Mouse (Mus musculus) liver, embryonic 11.5 days (tissue): ENCODE results near the gene Fez2. TPM values are rescaled to one million over a fixed set of nuclear protein-coding genes. Genes with fewer than 3 reads are reported as not detected.
A peak's percentile ranks its signal among the peaks of the same experiment; 100 is the strongest.

Experiments used
- ATAC-seq: fragments of 200-750 bp; cut with Nextera tagmentation; replicated peaks from 2 replicates; pipeline ENCODE4 v1.8.0; 2017; ENCODE audit warnings: moderate number of reproducible peaks, mild to moderate bottlenecking, moderate TSS enrichment, moderate library complexity; ENCODE audit not compliant: low FRiP score
- DNase-seq: peaks from one replicate; pipeline ENCODE4 v3.0.0-alpha.2; 2017; ENCODE audit warnings: low spot score
- H3K27ac ChIP-seq: fragments of 300-500 bp; sonication (generic); 2 replicates; pipeline ENCODE4 v1.5.1; 2014; ENCODE audit warnings: mild to moderate bottlenecking, low read depth, low read length, control low read depth
- H3K27me3 ChIP-seq: fragments of 300-500 bp; sonication (generic); replicated peaks from 2 replicates; pipeline ENCODE4 v1.6.1; 2014; ENCODE audit warnings: low read length, mixed read lengths; ENCODE audit not compliant: control insufficient read depth, insufficient read depth
- H3K36me3 ChIP-seq: fragments of 300-500 bp; sonication (generic); 2 replicates; pipeline ENCODE4 v1.6.1; 2014; ENCODE audit warnings: mild to moderate bottlenecking, low read length, moderate library complexity, mixed read lengths; ENCODE audit not compliant: control insufficient read depth, insufficient read depth
- H3K4me1 ChIP-seq: fragments of 300-500 bp; sonication (generic); replicated peaks from 2 replicates; pipeline ENCODE4 v1.6.1; 2014; ENCODE audit warnings: low read length, mixed read lengths; ENCODE audit not compliant: control insufficient read depth, insufficient read depth
- H3K4me2 ChIP-seq: fragments of 300-500 bp; sonication (generic); 2 replicates; pipeline ENCODE4 v1.6.1; 2014; ENCODE audit warnings: mild to moderate bottlenecking, control low read depth, moderate library complexity
- H3K4me3 ChIP-seq: fragments of 300-500 bp; sonication (generic); 2 replicates; pipeline ENCODE4 v1.5.1; 2014; ENCODE audit warnings: low read depth, low read length, control low read depth
- H3K9ac ChIP-seq: fragments of 300-500 bp; sonication (generic); 2 replicates; pipeline ENCODE4 v1.6.1; 2014; ENCODE audit warnings: low read depth, low read length, control low read depth
- H3K9me3 ChIP-seq: fragments of 300-500 bp; sonication (generic); 2 replicates; pipeline ENCODE4 v1.6.1; 2016; ENCODE audit warnings: low read length, inconsistent platforms, mixed read lengths; ENCODE audit not compliant: control insufficient read depth
- WGBS: fragments of 180-500 bp; shearing (Covaris S2); extraction: QIAGEN DNeasy Blood & Tissue Kit; methylation state at CpG from one replicate; pipeline ENCODE4 v1.1.7; 2014; 5-methylcytosine and 5-hydroxymethylcytosine counted together
- polyA plus RNA-seq: library from polyadenylated mRNA; unstranded; fragments of >200 nt; fragmentation: Nextera tagmentation; extraction: Ambion mirVana; gene quantifications from 2 replicates; pipeline ENCODE4 v1.2.1, GENCODE M21; 2014

Gene Fez2
- polyA plus RNA-seq, 1 experiment from 2014 or later, result 30.9 TPM

DNA sequence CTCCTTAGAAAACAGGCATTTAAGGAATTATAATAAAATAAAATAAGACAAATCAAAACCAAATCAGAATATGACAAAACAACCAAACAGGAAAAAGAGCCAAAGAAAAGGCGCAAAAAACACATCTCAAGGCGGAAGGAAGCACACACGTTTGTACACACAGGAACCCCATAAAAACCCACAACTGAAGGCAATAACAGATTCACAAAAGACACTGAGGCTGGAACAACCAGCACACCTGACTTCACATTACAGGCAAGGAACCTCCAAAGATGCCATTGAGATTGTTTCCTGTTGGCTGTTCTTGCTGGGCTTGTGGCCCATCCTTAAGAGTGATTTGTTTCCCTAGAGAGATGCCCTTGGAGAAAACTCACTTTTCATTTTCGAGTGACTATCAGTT lies 11.1 kb upstream of the Fez2 start:
- Histone ChIP-seq H3K36me3 (no peaks in the 10 kb centered on the region), H3K4me3 (no peak overlapping the region), H3K4me1 (no peaks in the 10 kb centered on the region), H3K27ac (no peak overlapping the region), H3K4me2 (no peak overlapping the region), H3K27me3 (no peaks in the 10 kb centered on the region), H3K9me3 (no peaks in the 10 kb centered on the region), H3K9ac (no peak overlapping the region)
- WGBS, result 81% methylated on average over 4 of the region's 4 CpGs
- ATAC-seq (no peak), DNase-seq (no peak)

DNA sequence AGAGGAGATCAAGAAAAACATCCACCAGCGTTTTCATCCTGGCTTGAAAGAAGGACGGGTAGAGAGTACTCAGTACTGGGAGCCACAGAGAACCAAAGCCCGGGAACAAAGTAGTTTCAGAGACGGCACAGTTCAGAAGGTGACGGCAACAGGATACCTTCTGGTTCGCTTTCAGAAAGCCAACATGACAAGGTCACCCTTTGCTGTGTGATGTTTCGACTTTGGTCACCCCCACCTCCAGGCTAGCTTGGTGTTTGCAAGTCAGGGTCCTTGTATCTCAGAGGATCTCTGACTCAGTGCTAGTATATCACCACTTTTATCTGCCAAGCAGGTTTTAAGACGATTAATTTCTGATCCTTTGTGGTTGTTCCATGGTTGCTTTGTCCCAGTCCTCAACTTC lies 7.1 kb upstream of the Fez2 start:
- Histone ChIP-seq H3K4me1 (no peaks in the 10 kb centered on the region), H3K27me3 (no peaks in the 10 kb centered on the region), H3K4me2 (no peak overlapping the region), H3K36me3 (no peaks in the 10 kb centered on the region), H3K9me3 (no peaks in the 10 kb centered on the region), H3K4me3 (no peak overlapping the region), H3K27ac (no peak overlapping the region), H3K9ac (no peak overlapping the region)
- ATAC-seq (no peak), DNase-seq (no peak)
- 80% methylated on average over 8 of the region's 8 CpGs for WGBS

DNA sequence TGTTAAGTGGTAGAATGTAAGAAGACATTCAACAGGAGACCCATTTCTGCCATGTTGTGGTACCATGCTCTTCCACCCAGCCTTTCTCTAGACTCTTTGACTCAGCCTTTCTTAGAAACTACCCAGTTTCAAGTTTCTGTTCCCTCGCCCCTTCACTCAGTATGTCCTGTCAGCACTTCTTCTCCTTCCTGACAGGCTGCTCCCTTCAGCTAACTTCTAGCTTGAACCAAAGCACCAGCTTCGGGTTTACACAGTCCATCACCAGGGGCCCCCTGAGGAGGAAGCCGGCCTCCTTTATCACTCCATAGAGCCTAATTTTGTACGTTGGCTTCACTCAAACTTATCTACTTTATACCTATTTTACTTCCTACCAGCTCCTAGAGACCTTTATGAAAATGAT lies 1.3 kb upstream of the Fez2 start:
- no peak for ATAC-seq
- 33% methylated on average over 4 of the region's 4 CpGs for WGBS
- Histone ChIP-seq H3K9ac (no peak overlapping the region), H3K36me3 (no peaks in the 10 kb centered on the region), H3K4me1 (peaks cover 23% of the 10 kb centered on the region), H3K4me3 (no peak overlapping the region), H3K27ac (no peak overlapping the region), H3K27me3 (no peaks in the 10 kb centered on the region), H3K9me3 (no peaks in the 10 kb centered on the region), H3K4me2 (no peak overlapping the region)
- DNase-seq, result no peak

DNA sequence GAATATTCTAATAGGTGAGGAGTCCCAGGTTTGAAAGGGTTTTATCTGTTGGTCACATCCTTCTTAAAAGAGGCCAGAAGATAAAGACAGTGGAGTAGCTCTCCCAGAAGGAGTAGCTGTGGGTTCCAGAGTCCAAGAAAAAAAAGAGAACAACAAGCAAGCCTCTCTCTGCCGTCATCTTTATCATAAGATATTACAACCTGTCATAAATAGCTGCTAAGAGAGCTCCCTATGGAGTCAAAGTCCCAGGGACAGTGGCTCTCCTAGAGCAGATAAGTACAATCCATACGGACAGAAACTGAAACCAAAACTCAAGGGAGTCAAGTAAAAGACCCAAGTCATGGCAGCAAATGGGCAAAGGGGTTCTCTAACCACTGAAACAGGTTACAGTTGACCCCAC lies 2.7 kb downstream of the Fez2 start:
- DNase-seq, result no peak
- Histone ChIP-seq H3K9ac (no peak overlapping the region), H3K27ac (no peak overlapping the region), H3K4me3 (no peak overlapping the region), H3K9me3 (no peaks in the 10 kb centered on the region), H3K27me3 (no peaks in the 10 kb centered on the region), H3K4me1 (peaks cover 23% of the 10 kb centered on the region), H3K4me2 (peak overlapping the region; percentile 29), H3K36me3 (peaks cover 3% of the 10 kb centered on the region; the same call in 1 of the 2 replicates)
- 74% methylated on average over 2 of the region's 2 CpGs for WGBS
- ATAC-seq, result no peak

DNA sequence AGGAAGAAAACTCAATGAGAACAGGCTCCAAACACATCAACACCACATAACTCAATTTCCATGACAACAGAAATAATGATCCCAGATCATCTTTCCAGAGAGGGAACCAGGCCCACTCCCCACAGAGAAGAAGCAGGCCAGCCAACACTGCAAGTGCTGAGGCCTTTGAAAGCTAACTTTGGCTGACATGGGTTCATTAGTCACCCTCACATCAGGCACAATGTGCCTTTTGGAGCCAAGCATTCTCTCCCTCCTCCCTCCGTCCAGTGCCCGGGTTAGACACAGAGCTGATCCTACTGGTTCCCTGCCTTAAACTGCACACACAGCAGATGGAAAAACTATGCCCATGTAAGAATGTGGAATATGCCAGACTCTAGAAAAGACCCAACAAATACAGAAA lies 8.1 kb downstream of the Fez2 start:
- H3K4me1 ChIP-seq, result no peaks in the 10 kb centered on the region
- H3K9ac ChIP-seq, result no peak overlapping the region
- no peak overlapping the region for H3K4me2 ChIP-seq
- H3K4me3 ChIP-seq, result no peak overlapping the region
- DNase-seq (no peak), ATAC-seq (no peak)
- 84% methylated on average over 2 of the region's 2 CpGs for WGBS
- no peaks in the 10 kb centered on the region for H3K27me3 ChIP-seq
- no peak overlapping the region for H3K27ac ChIP-seq
- H3K9me3 ChIP-seq, result no peaks in the 10 kb centered on the region
- H3K36me3 ChIP-seq, result peaks cover 10% of the 10 kb centered on the region; the same call in 1 of the 2 replicates

DNA sequence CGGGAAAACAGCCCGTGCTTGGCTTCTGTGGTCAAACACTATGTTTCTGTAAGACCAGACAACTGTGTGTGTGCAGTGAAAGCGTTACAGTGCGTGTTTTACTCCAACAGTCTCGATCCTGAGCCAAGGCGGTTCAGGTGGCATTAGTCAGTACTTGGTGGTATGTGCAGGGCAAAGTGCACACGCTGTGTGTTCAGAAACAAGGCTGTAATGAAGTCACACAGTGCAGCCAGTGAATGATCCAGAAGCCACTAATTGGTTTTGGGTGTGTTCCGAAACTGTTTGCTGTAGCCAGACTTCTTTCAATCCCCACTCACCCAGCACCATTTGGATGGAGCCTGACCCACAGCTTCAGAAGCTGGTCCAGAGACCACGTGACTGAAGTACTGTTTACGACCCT lies 9.6 kb downstream of the Fez2 start:
- no peak overlapping the region for H3K27ac ChIP-seq
- H3K4me1 ChIP-seq, result no peaks in the 10 kb centered on the region
- H3K4me2 ChIP-seq, result no peak overlapping the region
- H3K9me3 ChIP-seq, result no peaks in the 10 kb centered on the region
- ATAC-seq, result no peak
- no peak for DNase-seq
- H3K4me3 ChIP-seq, result no peak overlapping the region
- no peaks in the 10 kb centered on the region for H3K27me3 ChIP-seq
- H3K36me3 ChIP-seq, result peaks cover 17% of the 10 kb centered on the region; the same call in 1 of the 2 replicates
- no peak overlapping the region for H3K9ac ChIP-seq
- WGBS, result 84% methylated on average over 10 of the region's 10 CpGs

DNA sequence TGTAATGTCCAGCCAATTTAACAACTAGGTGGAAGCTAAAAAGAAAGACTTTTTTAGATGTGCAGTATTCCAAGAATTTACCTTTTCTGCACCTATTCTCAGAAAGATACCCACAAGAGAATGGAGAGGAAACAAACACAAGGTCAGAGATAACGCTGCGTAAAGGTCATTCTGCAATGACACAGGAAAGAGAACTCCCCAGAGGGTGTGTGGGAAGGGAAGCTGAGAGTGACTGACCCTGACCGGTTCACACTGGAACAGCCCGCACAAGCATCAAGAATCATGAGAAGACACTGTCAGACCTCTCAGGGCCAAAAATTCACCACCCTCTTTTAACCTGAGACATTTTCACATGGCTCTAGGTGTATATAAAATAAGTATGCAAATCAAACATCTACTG lies 10.4 kb downstream of the Fez2 start:
- peaks cover 17% of the 10 kb centered on the region; the same call in 1 of the 2 replicates for H3K36me3 ChIP-seq
- H3K4me3 ChIP-seq, result no peak overlapping the region
- no peaks in the 10 kb centered on the region for H3K9me3 ChIP-seq
- no peak overlapping the region for H3K9ac ChIP-seq
- ATAC-seq (peak; percentile 51; the same call in 1 of the 2 replicates), DNase-seq (no peak)
- H3K27me3 ChIP-seq, result no peaks in the 10 kb centered on the region
- no peak overlapping the region for H3K4me2 ChIP-seq
- no peak overlapping the region for H3K27ac ChIP-seq
- WGBS, result 51% methylated on average over 4 of the region's 4 CpGs
- H3K4me1 ChIP-seq, result no peaks in the 10 kb centered on the region

DNA sequence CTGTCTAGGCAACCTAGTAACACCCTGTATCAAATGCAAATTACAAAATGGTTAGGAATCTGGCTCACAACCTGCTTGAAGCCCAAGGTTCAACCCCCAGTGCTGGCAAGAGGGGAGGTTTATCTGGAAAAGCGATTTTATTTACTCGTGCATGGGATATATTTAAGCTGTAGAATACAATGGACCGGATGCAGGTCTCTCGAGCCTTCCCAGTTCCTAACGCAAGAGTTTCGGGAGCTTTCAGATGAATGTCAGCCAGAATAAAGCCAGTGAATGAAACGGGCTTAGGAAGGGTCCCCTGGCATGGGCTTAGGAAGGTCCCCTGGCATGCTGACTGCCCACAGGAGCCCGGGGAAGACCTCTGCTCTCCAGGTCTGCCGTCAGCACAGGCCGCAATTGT lies 11.1 kb downstream of the Fez2 start:
- no peak overlapping the region for H3K4me3 ChIP-seq
- H3K4me1 ChIP-seq, result no peaks in the 10 kb centered on the region
- no peak overlapping the region for H3K9ac ChIP-seq
- peaks cover 15% of the 10 kb centered on the region; the same call in 1 of the 2 replicates for H3K36me3 ChIP-seq
- H3K27ac ChIP-seq, result no peak overlapping the region
- no peaks in the 10 kb centered on the region for H3K9me3 ChIP-seq
- H3K27me3 ChIP-seq, result no peaks in the 10 kb centered on the region
- ATAC-seq (no peak), DNase-seq (no peak)
- no peak overlapping the region for H3K4me2 ChIP-seq
- 84% methylated on average over 10 of the region's 10 CpGs for WGBS

DNA sequence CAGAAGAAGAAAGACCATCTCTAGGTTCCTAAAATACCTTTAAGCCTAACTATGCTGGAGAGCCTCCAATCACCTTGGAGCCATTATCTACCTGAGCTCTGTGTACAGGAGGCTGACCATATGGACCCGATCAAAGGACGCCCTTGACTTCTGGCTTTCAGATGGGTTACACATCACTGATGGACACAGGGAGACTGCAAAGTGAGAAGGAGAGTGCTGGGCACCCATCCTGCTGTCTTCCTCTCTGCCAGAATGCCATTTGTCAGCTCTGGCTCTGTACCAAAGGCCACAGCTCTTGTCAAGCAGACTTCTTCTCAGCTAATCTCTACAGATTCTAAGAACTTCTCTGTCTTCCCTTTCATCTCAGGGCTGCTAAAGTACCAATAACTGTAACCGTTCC lies 12.6 kb downstream of the Fez2 start:
- no peak overlapping the region for H3K27ac ChIP-seq
- H3K4me3 ChIP-seq, result no peak overlapping the region
- peaks cover 1% of the 10 kb centered on the region; the same call in 1 of the 2 replicates for H3K4me1 ChIP-seq
- ATAC-seq (no peak), DNase-seq (no peak)
- WGBS, result 93% methylated on average over 3 of the region's 3 CpGs
- H3K9ac ChIP-seq, result no peak overlapping the region
- peaks cover 15% of the 10 kb centered on the region; the same call in 1 of the 2 replicates for H3K36me3 ChIP-seq
- H3K27me3 ChIP-seq, result no peaks in the 10 kb centered on the region
- no peak overlapping the region for H3K4me2 ChIP-seq
- H3K9me3 ChIP-seq, result no peaks in the 10 kb centered on the region
